Mouse (Mus musculus): ENCODE results near the gene Cacna1d.

The Cacna1d gene

DNA sequence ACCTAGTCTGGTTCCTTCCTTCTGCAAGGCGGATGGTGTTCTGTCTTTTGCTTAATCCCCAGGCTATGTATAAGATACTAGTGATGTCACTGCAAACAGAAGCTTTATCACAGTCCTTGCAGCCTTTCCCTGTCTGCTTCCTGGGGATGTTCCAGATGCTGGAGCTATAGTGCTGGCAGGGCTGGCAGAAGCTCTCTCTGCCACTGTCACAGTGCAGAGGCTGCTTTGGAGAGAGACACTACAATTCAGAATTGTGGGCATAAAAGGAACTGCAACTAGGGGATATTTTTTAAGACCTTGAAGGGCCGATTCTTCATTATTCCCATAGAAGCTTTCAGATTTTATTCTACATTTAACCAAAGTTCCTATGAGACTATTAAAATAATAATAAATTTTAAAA lies 274.1 kb downstream of the Cacna1d start:
- DNase-seq (ENCODE audit: low read depth, low spot score), result no peak

DNA sequence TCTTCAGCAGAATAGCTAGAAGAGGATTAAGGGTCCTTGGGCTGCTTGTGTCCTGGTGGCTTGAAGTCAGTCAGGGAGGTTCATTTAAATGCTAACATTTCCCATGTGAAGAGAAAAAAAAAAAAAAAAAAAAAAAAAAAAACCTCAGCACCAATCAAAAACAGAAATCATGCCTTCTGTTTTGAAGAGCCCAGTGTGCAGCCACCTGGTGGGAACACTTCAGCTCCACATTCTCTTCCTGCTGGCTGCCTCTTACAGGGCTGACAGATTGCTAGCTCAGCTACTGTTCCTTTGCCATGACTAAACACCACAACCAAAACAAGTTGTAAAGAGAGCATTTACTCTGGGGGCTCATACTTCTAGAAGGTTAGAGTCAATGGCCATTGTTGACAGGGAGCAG lies 283.1 kb downstream of the Cacna1d start:
- no peak for DNase-seq (ENCODE audit: low read depth, low spot score)

DNA sequence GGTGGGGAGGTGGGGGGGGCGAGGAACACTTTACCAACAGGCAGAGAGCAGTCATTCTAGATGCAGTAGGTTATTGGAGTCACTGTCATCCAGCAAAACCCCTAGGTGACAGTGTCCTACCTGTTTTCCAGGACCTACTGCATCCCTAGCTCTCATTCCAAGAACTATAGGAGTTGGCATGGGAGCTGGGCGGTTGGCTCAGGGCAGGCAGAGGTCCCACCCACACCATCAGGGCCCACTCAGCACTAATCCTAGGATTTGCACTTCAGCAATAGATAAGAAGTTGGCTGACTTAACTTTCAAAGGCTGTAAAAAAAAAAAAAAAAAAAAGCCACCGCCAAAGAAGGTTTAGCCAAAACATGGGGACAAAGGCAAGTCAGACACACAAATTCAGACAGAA lies 285.4 kb downstream of the Cacna1d start:
- no peak for DNase-seq (ENCODE audit: low read depth, low spot score)

DNA sequence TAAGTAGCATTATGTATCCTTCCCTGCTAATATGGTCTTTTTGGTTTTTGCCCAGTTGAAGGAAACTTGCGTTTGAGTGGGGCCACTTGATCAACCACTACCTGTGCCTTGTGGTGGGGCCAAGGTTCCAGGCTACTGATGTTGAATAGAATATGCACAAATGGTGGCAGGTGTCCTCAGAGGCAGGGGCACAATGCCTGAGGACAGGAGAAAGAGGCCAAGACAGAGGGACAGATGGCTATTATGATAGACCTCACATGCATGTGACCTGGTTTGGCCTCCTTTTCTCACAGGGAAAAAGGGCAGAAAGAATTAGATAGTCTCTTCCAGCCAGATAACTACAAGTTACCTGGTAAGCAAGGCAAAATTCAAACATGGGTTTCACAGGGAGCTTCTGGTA lies 286.7 kb downstream of the Cacna1d start:
- DNase-seq (ENCODE audit: low read depth, low spot score), result no peak

DNA sequence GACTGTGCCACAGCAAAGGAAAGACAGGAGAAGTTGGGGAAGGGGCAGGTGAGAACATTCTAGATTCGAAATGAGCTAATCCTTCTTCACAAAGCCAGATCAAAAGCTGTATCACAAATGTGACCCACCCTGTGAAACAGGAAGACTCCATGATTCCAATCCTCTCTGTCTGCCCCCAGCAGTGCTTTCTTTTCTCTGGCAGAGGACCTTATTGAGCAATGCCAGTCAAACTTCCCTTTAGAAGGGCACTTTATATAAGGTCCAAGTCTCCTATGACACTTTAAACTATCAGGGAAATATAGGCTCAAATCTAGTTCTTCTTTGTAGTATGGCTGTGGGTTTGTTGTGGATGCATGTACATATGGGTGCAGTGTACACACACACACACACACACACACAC lies 290.9 kb downstream of the Cacna1d start:
- DNase-seq (ENCODE audit: low read depth, low spot score), result no peak

DNA sequence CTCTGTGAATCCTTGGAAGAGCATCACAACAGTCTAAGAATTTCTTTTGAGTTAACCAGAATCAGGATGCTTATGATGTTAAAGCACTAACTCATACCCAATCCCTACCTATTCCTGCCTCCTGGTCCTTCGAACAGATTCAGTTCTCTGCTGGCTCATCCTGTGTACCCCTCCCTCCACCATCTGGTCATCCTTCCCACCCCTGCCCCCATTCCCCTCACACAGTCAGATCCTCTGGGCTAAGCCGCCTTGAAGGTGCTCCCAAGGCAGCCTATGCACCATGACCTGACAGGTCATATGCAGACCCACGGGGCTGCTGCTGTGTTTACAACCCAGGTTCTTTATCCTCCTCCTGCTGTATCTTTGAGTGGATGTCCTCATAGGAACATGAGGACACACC lies 292.4 kb downstream of the Cacna1d start:
- DNase-seq (ENCODE audit: low read depth, low spot score), result no peak

DNA sequence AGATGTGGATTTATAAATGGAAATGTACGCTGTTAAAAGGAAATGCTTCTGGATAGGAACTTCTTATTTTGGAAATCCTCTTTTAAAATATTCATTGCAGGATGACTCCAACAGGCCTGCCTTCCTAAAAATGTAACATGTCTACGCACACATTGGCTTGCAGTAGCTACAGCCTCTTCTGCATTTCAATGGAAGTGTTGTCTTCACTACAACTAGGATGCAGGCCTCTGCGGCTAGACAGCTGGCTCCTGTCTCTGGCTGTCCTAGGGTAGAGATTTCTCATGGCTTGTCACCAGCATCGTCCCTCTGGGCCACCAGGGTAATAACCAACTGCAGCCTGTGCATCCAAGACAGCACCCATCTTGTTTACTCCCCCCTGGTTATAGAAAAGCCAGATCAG lies 293.1 kb downstream of the Cacna1d start:
- no peak for DNase-seq (ENCODE audit: low read depth, low spot score)

DNA sequence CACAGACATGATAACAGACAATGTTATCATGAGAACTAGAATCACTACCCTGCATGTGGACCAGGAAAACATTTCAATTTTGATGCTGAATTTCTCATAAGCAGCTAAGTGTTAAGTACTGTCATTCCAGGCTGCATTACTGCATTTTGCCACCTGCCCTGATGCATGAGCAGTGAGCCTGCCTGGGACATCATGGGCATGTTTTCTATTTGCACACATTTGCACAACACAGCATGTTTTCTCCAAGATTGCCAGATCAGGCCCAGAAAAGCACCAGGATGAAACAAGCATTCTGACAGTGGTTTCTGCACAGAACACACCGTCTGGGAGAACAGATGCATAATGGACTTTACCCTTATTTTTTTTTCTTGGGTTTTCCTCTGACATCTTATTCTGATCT lies 294.3 kb downstream of the Cacna1d start:
- no peak for DNase-seq (ENCODE audit: low read depth, low spot score)

DNA sequence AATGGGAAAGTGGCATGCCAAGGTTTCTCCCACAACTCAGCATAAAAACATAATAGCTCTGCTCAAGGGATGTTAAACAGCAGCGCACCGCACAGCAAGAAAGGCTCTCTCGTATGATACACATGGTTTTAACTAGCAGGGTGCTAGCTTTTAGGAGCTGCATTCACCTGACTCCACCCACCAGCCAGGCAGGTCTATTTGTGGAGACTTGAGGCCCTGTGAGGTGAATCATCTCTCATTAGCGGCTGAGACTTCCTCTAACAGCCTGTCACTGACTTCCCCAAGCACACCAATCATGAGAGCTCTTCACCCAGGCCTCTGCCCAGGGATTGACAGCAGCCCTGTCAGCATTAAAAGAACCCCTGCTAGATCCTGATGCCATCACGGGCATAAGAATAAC lies 295.0 kb downstream of the Cacna1d start:
- DNase-seq (ENCODE audit: low read depth, low spot score), result peak; percentile 71

DNA sequence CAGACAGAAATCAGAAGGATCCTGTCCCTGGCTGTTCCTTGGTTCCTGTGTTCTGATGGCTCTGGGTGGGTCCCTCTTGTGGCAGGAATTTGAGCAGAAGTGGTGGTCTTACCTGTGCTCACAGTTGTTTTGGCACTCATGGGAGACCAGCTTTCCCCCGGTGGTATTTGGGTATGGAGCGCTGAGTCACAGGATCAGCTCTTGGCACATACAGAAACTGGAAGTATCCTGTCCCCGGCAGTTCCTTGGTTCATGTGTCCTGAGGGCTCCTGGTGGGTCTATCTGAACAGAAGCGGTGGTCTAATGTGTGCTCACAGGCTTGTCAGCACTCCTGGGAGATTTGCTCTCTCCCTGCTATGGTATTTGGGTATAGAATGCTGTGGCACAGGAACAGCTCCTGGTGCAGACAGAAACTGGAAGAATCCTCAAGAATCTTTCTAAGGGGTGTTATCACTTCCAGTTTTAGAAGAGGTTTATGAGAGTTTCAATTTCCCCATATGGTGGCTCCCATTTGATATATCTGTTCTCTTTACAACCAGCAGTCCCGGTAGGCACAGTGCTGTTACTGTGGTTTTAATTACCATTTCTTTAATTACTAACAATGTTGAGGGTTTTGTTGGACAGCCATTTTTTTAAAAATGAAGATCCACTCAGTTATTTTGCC lies 300.8 kb downstream of the Cacna1d start:
- no peak for DNase-seq (ENCODE audit: low read depth, low spot score)

DNA sequence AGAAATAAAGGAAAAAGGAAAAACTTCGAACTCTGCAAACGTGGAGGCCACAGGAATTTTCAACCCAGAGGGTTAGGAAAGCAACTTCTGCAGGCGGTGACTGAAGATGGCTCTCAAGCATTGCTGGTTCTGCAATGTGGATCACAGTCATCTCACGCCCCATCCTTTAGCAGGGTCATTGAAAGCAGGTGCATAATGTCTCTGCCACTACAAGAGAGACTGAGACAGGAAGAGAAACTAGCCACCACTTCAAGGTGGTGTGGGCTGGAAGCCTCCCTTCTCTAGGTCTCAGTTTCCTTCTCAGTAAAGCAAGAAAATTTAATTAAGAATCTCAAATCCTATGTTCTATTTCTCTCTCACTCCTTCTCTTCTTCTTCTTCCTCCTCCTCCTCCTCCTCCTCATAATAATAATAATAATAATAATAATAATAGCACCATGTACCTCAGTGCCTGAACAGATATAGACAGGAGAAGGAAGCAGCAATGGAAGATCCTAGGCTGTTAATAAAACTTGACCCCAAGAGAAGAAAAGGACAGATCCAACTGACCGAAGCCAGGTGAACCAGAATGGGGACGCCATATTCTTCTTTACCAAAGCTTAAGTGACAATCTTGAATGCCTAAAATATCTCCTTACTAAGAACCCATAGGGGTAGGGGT lies 305.5 kb downstream of the Cacna1d start:
- no peak for DNase-seq (ENCODE audit: low read depth, low spot score)

DNA sequence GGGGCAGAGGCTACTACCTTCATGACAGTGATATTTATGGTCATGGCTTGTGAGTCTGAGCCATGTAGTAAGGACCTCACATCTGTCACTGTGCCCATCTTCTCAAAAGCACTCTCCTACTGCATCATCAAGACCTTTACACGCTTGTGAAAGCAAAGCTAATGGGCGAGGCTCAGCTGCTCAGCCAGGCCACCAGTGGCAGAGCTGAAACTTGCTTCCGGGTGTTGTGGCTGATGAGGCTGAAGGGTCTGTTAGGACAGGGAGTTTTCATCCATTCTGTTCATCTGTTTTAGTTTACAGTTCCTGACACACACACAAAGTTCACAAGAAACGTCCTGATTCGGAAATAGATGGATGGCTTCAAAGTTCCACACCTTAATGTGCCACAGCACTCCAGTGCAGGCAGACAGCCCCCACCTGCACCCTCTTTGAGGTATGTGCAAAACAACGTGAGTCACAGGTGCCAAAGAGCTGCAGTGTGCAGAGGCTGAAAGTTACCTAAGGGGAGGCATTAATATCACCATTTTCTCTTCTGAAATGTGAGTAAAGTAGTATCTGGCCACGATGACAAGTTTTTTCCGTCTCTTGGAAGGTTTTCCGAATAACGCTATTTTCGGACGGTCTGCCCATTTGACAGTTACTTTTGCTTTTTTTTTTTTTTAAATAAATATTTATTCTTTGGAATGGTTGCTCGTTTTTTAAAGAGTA lies 306.7 kb downstream of the Cacna1d start:
- DNase-seq (ENCODE audit: low read depth, low spot score), result peak; percentile 55

DNA sequence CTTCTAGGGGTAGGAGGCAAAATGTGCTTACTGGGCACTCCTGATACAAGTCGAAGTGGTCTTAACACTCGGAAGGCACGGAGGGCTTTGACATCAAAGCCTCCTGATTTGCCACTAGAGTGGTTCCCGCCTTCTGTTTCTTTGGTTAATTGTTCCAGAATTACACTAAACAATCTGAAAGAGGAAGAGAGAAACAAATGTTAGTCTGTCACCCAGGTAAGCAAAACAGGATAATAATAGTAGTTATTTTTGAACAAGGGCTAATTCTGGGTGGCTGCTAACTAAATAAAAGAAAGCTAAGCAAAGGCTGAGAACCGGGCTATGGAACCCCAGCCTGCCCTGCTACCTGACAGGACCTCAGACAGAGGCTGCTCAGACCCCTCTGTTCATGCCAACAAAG lies 307.2 kb downstream of the Cacna1d start:
- no peak for DNase-seq (ENCODE audit: low read depth, low spot score)

DNA sequence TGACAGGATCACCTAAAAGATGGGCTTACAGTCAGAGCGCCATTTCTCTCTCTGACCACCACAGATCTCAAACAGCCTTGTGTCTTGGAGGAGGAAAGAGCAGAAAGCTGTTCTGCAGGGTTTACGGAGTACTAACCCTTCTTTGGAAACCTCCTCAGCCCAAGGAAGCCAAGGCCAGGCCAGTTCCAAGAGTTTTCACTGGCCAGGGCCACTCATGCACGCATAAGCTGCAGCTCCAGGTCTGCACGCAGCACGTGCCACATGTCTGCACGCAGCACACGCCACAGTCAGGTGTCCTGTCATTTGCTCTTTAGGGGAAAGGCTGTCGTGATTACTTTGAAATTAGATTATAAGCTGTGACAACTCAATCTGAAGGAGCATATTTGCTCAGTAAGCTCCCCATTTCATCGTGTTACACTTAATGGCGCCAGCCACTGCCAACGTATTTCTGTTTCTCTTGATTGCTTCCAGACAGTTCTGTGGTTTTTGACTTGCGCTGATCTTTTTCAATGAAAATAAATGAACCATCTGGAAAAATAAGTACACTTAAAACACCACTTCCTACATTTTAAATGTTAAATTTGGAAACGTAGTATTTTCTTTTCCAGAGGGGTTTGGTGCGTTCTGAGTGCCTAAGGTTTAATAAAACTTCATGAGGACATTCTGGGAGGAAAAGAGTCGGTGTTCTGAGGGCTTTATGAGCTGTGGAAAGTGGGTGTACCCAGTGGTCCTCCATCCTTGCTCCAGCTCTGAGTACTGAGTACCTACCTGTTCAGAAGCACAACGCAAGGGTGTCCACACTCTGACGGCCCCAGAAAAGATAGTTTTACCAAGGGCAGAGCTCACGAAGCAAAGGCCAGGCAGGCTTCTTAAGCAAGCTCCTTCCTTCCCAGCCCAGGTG lies 308.4 kb downstream of the Cacna1d start:
- no peak for DNase-seq (ENCODE audit: low read depth, low spot score)

DNA sequence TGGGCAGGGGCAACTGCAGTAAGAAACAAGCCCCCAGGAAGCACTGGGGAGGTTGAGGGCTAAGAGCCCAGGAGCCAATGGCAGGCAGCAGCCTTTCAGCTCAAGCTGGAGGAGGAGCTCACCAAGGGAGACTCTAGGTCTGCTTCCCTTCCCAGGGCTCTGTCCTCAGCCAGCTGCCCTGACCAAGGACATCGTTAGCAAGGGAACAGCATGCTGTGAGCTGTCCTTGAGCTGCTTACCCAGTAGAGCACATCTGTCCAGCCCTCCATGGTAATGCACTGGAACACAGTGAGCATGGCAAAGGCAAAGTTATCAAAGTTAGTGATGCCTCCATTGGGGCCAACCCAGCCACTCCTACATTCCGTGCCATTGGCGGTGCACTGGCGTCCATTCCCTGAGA lies 312.9 kb downstream of the Cacna1d start:
- DNase-seq (ENCODE audit: low read depth, low spot score), result no peak

DNA sequence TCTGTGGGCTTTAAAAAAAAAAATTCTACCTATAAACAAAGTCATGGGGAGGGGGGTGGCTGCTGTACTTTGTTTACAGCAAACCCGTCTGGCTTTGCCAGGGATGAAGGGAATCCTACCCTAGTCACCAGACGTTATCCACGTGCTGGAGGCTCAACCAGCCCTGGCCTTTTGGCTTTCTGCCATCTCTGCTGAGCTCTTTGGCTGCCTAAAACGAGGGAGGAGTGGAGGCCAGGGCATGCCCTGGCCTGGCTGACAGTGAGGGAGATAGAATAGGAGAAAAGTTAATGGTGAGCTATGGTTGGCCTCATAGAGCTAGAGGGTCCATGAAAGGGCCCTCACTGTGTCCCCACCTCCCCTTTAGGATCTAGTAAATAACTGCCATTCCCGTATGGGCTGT lies 313.4 kb downstream of the Cacna1d start:
- DNase-seq (ENCODE audit: low read depth, low spot score), result no peak

DNA sequence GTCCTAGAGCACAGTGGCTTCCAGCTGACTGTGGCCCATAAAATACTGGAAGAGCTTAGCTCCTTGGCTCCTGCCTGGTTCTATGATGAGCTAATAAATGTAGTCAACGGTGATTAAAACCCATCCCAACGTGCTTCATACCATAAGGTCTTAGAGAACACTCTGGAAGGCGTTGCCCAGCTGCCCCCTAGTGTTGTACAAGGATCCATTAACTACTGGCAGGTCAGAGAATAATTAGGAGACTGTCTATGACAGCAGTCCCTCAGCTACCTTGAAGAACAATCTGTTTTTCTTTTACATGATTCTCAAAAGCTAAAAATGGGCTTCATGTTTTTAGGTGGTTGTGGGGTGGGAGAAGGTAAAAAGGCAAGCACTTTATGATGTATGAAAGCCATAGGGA lies 315.9 kb downstream of the Cacna1d start:
- no peak for DNase-seq (ENCODE audit: low read depth, low spot score)

DNA sequence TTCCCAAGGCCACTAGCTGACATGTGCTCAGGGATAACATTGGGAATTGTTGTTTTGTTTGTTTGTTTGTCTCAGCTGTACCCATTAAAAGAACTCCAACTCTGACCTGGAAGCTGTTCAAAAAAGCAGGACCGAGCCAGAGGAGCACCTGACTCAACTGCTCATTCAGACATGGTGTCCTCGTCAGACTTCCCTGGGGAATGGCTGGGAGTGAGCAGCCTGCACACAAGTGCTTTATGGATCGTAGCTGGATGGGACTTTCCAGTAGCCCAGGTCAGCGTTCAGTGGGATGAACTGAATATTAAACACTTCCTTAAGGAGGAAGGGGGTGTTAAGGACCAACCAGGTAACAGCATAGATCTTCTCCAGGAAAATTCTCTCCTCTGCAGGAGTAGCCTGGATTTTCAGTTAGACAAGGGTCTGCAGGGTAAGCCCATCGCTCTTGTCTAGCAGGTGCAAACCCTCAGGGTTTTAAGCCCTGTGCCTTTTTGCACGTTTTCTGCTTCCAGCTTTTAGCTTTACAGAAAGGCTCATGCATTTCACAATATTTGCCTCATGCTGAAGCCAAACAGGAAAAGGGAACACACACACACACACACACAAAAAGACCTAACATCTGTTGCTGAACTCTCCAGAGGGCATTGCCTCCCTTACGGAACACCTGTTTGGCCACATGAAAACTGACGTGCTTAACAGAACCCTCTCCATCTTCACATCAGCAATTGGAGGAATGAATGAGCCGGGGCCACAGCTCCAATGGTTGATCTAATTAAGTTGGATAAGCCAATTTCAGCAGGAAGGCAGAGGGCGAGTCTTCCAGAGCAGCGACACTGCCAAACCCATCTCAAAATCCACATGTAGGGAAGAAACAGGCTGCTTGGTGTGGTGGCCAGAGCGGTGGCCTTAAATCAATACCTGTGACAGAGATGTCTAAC lies 318.2 kb downstream of the Cacna1d start:
- no peak for DNase-seq (ENCODE audit: low read depth, low spot score)

DNA sequence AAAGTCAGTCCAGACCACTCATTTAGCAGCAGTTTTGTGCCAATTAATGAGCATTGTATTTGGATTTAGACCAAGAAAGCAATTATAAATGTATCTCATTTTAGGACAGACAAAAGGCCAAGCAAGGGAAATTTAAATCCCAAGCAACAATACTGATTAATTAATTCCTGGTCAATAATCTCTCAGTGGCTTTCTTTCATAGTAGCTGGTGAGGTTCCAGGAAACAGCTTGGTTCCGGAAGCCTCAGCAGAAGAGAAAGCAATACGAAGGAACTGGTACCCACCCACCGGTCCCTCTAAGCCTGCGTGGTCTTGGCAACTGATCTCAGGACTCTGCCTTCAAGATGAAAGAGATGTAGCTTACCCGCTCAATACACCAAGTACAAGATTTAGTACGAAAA lies 319.7 kb downstream of the Cacna1d start:
- no peak for DNase-seq (ENCODE audit: low read depth, low spot score)

DNA sequence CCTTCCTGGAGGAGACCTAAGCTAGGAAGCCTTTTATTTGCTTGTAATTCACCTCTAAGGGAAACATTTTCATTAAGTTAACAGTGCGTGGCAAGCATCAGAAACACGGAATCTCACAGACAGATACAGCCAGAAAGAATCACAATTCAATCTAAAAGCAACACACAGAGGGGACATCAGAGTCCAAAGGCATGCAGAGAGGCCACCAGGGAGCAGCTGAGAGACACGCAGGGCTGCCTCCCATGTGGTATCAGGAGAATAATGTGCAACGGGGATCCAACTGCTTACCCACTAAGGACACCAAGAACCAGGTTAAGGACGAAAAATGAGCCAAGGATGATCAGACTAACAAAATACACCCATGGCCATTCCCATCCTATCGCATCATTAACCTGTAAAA lies 320.2 kb downstream of the Cacna1d start:
- DNase-seq (ENCODE audit: low read depth, low spot score), result peak; percentile 28

DNA sequence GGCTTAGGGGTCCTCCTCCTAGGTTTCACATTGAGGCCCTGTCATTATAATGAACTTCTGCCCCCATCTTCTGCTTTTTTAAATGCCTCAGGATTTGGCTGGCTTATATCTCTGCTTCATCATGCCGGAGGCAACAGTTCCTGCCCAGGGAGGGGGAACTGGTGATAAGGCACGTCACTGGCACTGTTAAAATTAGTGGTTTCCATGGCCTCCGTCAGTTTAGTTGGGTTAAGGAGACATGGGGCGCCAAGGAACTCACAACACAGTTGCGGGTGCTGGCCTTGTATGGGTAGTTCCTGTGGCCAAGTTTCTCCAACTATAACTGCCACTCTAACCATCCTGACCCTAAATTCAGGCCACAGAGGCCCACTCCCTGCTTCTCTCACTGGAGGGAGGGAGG lies 321.8 kb downstream of the Cacna1d start:
- DNase-seq (ENCODE audit: low read depth, low spot score), result no peak
